Mouse (Mus musculus) limb, embryonic 14.5 days (tissue): Measurements from ENCODE around the gene Spire2. TPM values are rescaled to one million over a fixed set of nuclear protein-coding genes. Genes with fewer than 3 reads are reported as not detected.
A peak's percentile ranks its signal among the peaks of the same experiment; 100 is the strongest.

Experiments used
- ATAC-seq: fragments of 200-750 bp; cut with Nextera tagmentation; 2 replicates; pipeline ENCODE4 v1.8.0; 2017; ENCODE audit warnings: low read depth, moderate number of reproducible peaks, moderate TSS enrichment; ENCODE audit not compliant: low FRiP score
- DNase-seq: peaks from one replicate; pipeline ENCODE4 v3.0.0-alpha.2; 2015; ENCODE audit warnings: low spot score
- H3K27ac ChIP-seq: fragments of 300-500 bp; sonication (generic); replicated peaks from 2 replicates; pipeline ENCODE4 v1.5.1; 2014; ENCODE audit warnings: low read depth, mild to moderate bottlenecking, low read length, moderate library complexity, mixed read lengths
- H3K27me3 ChIP-seq: fragments of 300-500 bp; sonication (generic); 2 replicates; pipeline ENCODE4 v1.6.1; 2014; ENCODE audit warnings: low read length, mixed read lengths; ENCODE audit not compliant: control insufficient read depth, insufficient read depth
- H3K36me3 ChIP-seq: fragments of 300-500 bp; sonication (generic); 2 replicates; pipeline ENCODE4 v1.6.1; 2014; ENCODE audit warnings: mild to moderate bottlenecking, low read length, moderate library complexity, mixed read lengths; ENCODE audit not compliant: control insufficient read depth, insufficient read depth
- H3K4me1 ChIP-seq: fragments of 300-500 bp; sonication (generic); 2 replicates; pipeline ENCODE4 v1.6.1; 2014; ENCODE audit warnings: antibody characterized with exemption, low read length, mixed read lengths; ENCODE audit not compliant: control insufficient read depth, insufficient read depth
- H3K4me2 ChIP-seq: fragments of 300-500 bp; sonication (generic); replicated peaks from 2 replicates; pipeline ENCODE4 v1.6.1; 2014; ENCODE audit warnings: low read depth, mild to moderate bottlenecking, low read length, moderate library complexity; ENCODE audit not compliant: severe bottlenecking
- H3K4me3 ChIP-seq: fragments of 300-500 bp; sonication (generic); replicated peaks from 2 replicates; pipeline ENCODE4 v1.5.1; 2014; ENCODE audit warnings: low read length
- H3K9ac ChIP-seq: fragments of 300-500 bp; sonication (generic); 2 replicates; pipeline ENCODE4 v1.6.1; 2014; ENCODE audit warnings: mild to moderate bottlenecking, low read depth, low read length, moderate library complexity; ENCODE audit not compliant: severe bottlenecking
- H3K9me3 ChIP-seq: fragments of 300-500 bp; sonication (generic); 2 replicates; pipeline ENCODE4 v1.6.1; 2016; ENCODE audit warnings: low read length; ENCODE audit not compliant: control insufficient read depth
- POLR2A ChIP-seq: fragments of 200-500 bp; IDR thresholded peaks from 2 replicates; pipeline ENCODE4 v1.8.0; 2012; ENCODE audit warnings: inconsistent platforms, mild to moderate bottlenecking, moderate library complexity, borderline replicate concordance; ENCODE audit not compliant: insufficient read depth, insufficient read length; ENCODE audit errors: extremely low read depth
- WGBS: fragments of 180-500 bp; shearing (Covaris S2); extraction: QIAGEN DNeasy Blood & Tissue Kit; methylation state at CpG from one replicate; pipeline ENCODE4 v1.1.7; 2014; 5-methylcytosine and 5-hydroxymethylcytosine counted together
- polyA plus RNA-seq, 2 experiments: library from polyadenylated mRNA; depleted of rRNA in 1 of 2; stranded (reverse) in 1 of 2; unstranded in 1 of 2; fragments of >200 nt; fragmentation: Nextera tagmentation in 1 of 2; extraction: Ambion mirVana in 1 of 2; gene quantifications; 2 replicates each; pipeline versions ENCODE4 v1.2.1 to v1.2.3; 2012 to 2014

The Spire2 gene
- polyA plus RNA-seq, 2 experiments = 0.67 to 1.2 TPM

DNA sequence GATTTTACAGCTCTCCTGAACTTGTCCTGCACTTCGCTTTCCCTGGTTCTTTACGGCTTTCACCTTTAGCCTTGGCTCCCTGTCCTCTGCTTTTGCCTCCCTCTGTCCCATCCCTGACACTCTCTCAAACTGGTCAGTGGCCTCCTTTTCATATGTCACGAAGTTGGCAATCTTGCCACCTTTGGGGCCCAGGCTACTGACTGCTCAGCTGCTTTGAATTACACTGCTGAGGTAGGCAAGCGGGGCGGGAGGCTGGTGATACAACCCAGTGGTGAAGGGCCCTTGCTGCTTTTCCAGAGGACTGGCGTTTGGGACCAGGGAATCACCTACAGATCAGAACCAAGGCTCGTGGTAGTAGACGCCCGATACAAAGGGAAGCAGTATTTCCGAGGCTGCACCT is 43.2 kb downstream of the Spire2 start:
- H3K27me3 ChIP-seq = no peaks in the 10 kb centered on the region
- DNase-seq = no peak
- no peak for ATAC-seq
- no peak for TF ChIP-seq POLR2A
- H3K4me2 ChIP-seq = no peak overlapping the region
- H3K9ac ChIP-seq = peak overlapping the region; percentile 12; the same call in 1 of the 2 replicates
- no peak overlapping the region for H3K4me3 ChIP-seq
- WGBS = 81% methylated on average over 10 of the region's 10 CpGs
- no peaks in the 10 kb centered on the region for H3K9me3 ChIP-seq
- H3K27ac ChIP-seq = no peak overlapping the region
- H3K4me1 ChIP-seq = peaks cover 5% of the 10 kb centered on the region
- peaks cover 16% of the 10 kb centered on the region; the same call in 1 of the 2 replicates for H3K36me3 ChIP-seq

DNA sequence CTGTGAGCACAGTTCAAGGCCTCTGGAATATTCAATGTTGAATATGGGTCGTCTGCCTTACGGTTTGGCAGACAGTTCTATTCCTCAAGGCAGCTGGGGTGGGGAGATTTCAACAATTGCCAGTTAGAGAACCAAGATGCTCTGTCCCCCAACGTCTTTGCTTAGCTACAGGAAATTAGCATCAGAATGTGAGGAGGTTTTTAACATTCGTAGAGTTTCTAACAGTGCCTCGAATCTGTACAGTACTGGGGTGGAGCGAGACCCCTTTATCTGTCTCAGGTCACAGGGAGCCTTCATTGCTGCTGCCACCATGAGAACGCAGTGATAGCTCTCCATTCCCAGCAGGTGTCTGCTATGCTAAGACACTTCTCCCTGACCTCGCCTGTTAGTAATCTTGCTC is 43.6 kb downstream of the Spire2 start:
- peaks cover 19% of the 10 kb centered on the region for H3K36me3 ChIP-seq
- 80% methylated on average over 8 of the region's 8 CpGs for WGBS
- no peak overlapping the region for H3K27ac ChIP-seq
- no peak overlapping the region for H3K4me3 ChIP-seq
- 0 out of 2 replicates have a peak overlapping the region, but pooled peaks have one; percentile 12 for H3K9ac ChIP-seq
- H3K4me2 ChIP-seq = no peak overlapping the region
- no peak for DNase-seq
- H3K9me3 ChIP-seq = no peaks in the 10 kb centered on the region
- no peak for ATAC-seq
- no peaks in the 10 kb centered on the region for H3K27me3 ChIP-seq
- no peak for TF ChIP-seq POLR2A
- peaks cover 5% of the 10 kb centered on the region for H3K4me1 ChIP-seq

GRCm38 (mm10) chr8:123381711-123382110 is 49.2 kb downstream of the Spire2 start:
- peaks cover 69% of the 10 kb centered on the region for H3K36me3 ChIP-seq
- no peak overlapping the region for H3K4me3 ChIP-seq
- WGBS = 84% methylated on average over 4 of the region's 4 CpGs
- DNase-seq (no peak), ATAC-seq (no peak)
- H3K4me2 ChIP-seq = no peak overlapping the region
- H3K9ac ChIP-seq = no peak overlapping the region
- no peaks in the 10 kb centered on the region for H3K4me1 ChIP-seq
- no peaks in the 10 kb centered on the region for H3K9me3 ChIP-seq
- no peaks in the 10 kb centered on the region for H3K27me3 ChIP-seq
- no peak for TF ChIP-seq POLR2A
- H3K27ac ChIP-seq = no peak overlapping the region

DNA sequence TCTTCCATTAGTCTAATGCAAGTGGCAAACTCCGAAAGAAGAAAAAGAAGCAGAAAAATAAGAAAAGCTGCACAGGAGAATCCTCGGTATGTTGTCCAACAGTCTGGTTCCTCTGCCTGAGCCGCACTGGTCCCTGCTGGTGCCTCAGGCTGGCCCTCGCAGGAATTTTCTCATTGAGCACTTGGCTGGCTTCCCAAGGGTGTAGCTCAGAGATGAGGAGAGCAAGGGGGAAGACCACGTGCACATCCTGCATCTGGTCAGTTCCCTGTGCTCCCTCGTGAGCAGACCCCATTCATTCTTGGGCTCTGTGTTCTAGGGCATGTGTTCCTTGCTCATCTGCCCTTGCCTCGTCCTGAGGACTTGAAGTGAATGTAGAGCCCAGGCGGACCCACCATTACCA is 50.0 kb downstream of the Spire2 start:
- Histone ChIP-seq H3K9ac (no peak overlapping the region), H3K9me3 (no peaks in the 10 kb centered on the region), H3K4me2 (no peak overlapping the region), H3K27ac (no peak overlapping the region), H3K36me3 (peaks cover 77% of the 10 kb centered on the region), H3K4me3 (no peak overlapping the region), H3K27me3 (no peaks in the 10 kb centered on the region), H3K4me1 (no peaks in the 10 kb centered on the region)
- no peak for TF ChIP-seq POLR2A
- DNase-seq = no peak
- ATAC-seq = no peak
- 89% methylated on average over 8 of the region's 8 CpGs for WGBS

DNA sequence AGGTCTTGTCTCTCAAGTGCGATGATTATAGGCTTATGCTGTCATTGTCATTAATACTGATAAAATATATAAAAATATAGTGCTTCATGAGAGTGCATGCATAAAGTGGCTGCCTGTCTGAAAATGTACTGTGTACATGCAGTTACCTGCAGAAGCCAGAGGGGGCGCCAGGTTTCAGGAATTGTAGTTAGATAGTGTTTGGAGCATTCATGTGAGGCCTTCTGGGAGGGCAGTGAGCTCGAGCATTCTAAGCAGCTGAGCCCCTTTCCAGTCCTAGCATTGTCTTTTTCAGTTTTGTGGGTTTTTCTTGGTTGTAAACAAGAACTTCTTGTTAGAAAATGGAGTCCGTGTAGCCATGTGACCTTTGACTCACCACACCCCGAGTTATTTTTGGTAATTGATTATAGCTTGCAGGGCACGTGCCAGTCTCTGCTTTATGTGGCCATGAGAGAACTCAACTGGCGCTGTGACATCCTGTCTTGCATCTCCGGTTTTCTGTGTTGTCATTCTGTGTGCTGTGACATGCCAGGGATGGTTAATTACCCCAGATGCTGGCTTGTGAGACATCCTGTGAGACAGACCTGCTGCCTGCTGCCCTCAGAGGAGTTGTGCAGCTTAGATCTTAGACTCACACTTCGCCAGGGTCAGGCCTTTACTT is 52.5 kb downstream of the Spire2 start:
- Histone ChIP-seq H3K27me3 (no peaks in the 10 kb centered on the region), H3K9me3 (no peaks in the 10 kb centered on the region), H3K4me2 (no peak overlapping the region), H3K36me3 (peaks cover 95% of the 10 kb centered on the region), H3K4me3 (no peak overlapping the region), H3K4me1 (no peaks in the 10 kb centered on the region), H3K9ac (no peak overlapping the region), H3K27ac (no peak overlapping the region)
- ATAC-seq = no peak
- TF ChIP-seq POLR2A = no peak
- no peak for DNase-seq
- WGBS = 73% methylated on average over 9 of the region's 9 CpGs
